Mouse (Mus musculus) thymus, adult 2 months (tissue): ENCODE data around the gene Hadha.

Experiments used
- CTCF ChIP-seq: fragments of 200-500 bp; IDR thresholded peaks from 2 replicates; pipeline ENCODE4 v1.5.1; 2012; ENCODE audit warnings: mild to moderate bottlenecking, control low read depth, low read length, moderate library complexity, borderline replicate concordance; ENCODE audit not compliant: control insufficient read depth, poor library complexity, insufficient read depth; ENCODE audit errors: extremely low read depth
- POLR2A ChIP-seq: fragments of 200-500 bp; IDR thresholded peaks from 2 replicates; pipeline ENCODE4 v1.6.1; 2012; ENCODE audit warnings: mild to moderate bottlenecking, low read length, control low read depth, moderate library complexity; ENCODE audit not compliant: control insufficient read depth, poor library complexity, insufficient read depth; ENCODE audit errors: extremely low read depth

DNA sequence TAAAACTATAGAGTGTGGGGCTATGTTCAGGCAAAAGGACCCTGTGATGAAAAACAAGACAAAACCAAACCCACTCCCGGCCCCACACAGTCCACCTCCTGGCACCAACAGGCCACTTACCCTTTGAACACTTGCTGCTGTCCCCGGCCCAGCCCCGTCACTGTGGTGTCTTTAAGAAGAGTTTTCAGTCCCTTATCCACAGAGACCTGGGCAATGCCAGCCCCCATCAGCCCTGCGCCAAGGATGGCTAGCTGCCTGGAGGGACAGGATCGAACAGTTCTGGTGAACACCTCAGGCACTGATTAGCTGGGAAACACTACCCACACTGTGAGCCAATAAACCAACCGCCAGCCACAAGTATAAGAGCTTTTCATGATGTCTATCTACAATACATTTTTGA is 26.3 kb downstream of the Hadha start:
- TF ChIP-seq CTCF (no peak), POLR2A (no peak)
